Mouse (Mus musculus): Measurements from ENCODE around the gene Pigl. TPM values are rescaled to one million over a fixed set of nuclear protein-coding genes. Genes with fewer than 3 reads are reported as not detected.

Gene Pigl
- total RNA-seq (2021), result 1 to 10 TPM; 2.2 to 2.6 TPM
- long read RNA-seq, experiment 1, partial matches to known transcripts, result 0 of 1 reads
- long read RNA-seq, experiment 1, other reads (novel, unspliced or antisense), result 1 of 1 reads
- long read RNA-seq, experiment 2, partial matches to known transcripts, result 1 of 11 reads
- long read RNA-seq, experiment 2, other reads (novel, unspliced or antisense), result 8 of 11 reads

- no peak for TF ChIP-seq CTCF (IDR thresholded peaks at IDR 0.05)
- intact Hi-C loops (cut with DNase I), result loop anchor here (5.0 kb wide), 1 partner anchor 34 kb away; no protein-coding TSS in a partner anchor
- H3K27ac ChIP-seq, result peak within 1 kb of the TSS; percentile 99
- H3K4me3 ChIP-seq, result peak within 1 kb of the TSS; percentile 84
- peak; percentile 91 for DNase-seq
Observed at GRCm38 (mm10) chr11:62458276-62458724, at the start of gene Pigl, which contains the start of gene Ncor1. Gene Pigl, plus strand, starts transcription at chr11:62458460. Gene Ncor1, minus strand, starts transcription at chr11:62458541.

DNA sequence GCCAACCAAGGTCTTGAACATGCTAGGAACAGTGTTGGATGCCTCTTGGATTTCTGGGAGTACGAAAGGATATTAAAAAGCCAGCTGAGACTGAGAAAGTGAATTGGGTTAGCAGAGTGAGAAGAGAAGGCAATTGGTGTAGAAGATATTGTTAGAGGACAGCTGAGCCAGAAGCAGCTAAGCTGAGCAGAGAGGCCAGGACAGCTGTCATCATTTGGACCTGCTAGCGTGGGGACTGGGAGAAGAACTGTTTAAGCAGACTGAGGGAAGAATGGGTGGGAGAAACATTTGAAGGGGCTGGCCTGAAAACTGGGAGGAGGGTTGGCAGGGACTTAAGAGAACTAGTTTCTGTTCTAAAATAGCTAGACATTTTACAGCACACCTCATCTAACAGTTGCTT lies 49.4 kb upstream of the Pigl start:
- intact Hi-C loops (cut with DNase I), result no loop called here
- DNase-seq, result no peak
- Histone ChIP-seq H3K4me3 (no peak overlapping the region), H3K27ac (no peak overlapping the region)
- TF ChIP-seq CTCF (IDR thresholded peaks at IDR 0.05), result no peak

GRCm38 (mm10) chr11:62409611-62410010 lies 48.6 kb upstream of the Pigl start:
- no peak overlapping the region for H3K27ac ChIP-seq
- intact Hi-C loops (cut with DNase I), result no loop called here
- H3K4me3 ChIP-seq, result no peak overlapping the region
- DNase-seq, result no peak
- no peak for TF ChIP-seq CTCF (IDR thresholded peaks at IDR 0.05)

DNA sequence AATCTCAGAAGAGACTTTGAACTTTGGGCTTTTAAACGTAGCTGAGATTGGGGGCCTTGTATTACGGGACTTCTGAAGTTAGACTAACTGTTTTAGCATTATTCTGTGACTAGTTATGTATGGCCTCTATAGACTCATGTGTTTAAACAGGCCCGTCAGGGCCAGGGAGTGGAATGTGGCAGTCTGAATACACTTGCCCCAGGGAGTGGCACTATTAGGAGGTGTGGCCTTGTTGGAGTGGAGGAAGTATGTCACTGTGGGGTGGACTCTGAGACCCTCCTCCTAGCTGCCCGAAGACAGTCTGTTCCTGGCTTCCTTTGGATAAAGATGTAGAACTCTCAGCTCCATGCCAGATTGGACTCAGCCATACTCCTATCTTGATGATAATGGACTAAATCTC lies 43.2 kb upstream of the Pigl start:
- no peak for TF ChIP-seq CTCF (IDR thresholded peaks at IDR 0.05)
- DNase-seq, result no peak
- intact Hi-C loops (cut with DNase I), result no loop called here
- H3K27ac ChIP-seq, result no peak overlapping the region
- H3K4me3 ChIP-seq, result no peak overlapping the region

- no peak overlapping the region for H3K27ac ChIP-seq
- TF ChIP-seq CTCF (IDR thresholded peaks at IDR 0.05), result peak; percentile 48
- intact Hi-C loops (cut with DNase I), result no loop called here
- DNase-seq, result no peak
- no peak overlapping the region for H3K4me3 ChIP-seq
Observed at GRCm38 (mm10) chr11:62424525-62424924, 33.7 kb upstream of the Pigl start.

GRCm38 (mm10) chr11:62426266-62426665 lies 32.0 kb upstream of the Pigl start:
- Histone ChIP-seq H3K27ac (0 out of 2 replicates have a peak overlapping the region, but pooled peaks have one; percentile 7), H3K4me3 (no peak overlapping the region)
- no peak for DNase-seq
- no peak for TF ChIP-seq CTCF (IDR thresholded peaks at IDR 0.05)
- intact Hi-C loops (cut with DNase I), result no loop called here

DNA sequence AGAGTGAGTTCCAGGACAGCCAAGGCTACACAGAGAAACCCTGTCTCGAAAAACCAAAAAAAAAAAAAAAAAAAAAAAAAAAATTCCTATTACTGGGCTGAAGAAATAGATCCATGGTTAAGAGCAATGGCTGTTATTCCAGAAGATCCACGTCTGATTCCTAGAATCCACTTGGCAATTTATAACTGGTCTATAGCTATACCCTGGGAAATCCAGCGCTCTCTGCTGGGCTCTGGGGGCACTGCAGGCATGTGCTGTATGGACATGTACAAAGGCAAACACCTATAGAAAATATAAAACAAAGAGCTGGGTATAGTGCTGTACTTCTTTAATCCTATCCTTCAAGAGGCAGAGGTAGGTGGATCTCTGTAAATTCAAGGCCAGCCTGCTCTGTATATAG lies 31.2 kb upstream of the Pigl start:
- DNase-seq, result no peak
- intact Hi-C loops (cut with DNase I), result no loop called here
- peak; percentile 35; the same call in 1 of the 2 replicates for TF ChIP-seq CTCF (IDR thresholded peaks at IDR 0.05)
- H3K27ac ChIP-seq, result no peak overlapping the region
- no peak overlapping the region for H3K4me3 ChIP-seq

GRCm38 (mm10) chr11:62432211-62432610 lies 26.0 kb upstream of the Pigl start:
- TF ChIP-seq CTCF (IDR thresholded peaks at IDR 0.05), result no peak
- Histone ChIP-seq H3K4me3 (no peak overlapping the region), H3K27ac (no peak overlapping the region)
- no peak for DNase-seq
- intact Hi-C loops (cut with DNase I), result no loop called here

DNA sequence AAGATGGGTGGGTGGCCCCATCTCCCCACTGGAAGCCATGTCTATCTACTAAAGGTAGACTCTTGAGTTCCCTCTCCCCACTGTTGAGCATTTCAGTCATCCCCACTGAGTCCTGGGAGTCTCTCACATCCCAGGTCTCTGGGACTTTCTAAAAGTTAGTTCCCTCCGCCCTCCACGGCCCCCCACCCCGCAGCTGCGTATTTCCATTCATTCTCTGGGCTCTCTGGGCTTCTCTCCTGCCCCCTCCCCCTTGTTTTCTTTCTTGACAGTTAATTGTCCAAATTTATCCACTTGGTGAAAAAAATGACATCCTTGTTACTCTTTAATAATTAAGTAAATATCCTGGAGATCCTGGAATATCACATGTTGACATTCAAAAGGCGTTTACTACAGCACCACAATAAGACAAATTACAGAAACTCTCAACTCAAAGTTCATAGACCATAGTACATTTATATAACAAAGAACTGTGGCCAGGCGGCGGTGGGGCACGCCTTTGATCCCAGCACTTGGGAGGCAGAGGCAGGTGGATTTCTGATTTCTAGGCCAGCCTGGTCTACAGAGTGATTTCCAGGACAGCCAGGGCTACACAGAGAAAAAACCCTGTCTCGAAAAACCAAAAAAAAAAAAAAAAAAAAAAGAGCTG lies 17.5 kb upstream of the Pigl start:
- TF ChIP-seq CTCF (IDR thresholded peaks at IDR 0.05), result no peak
- Histone ChIP-seq H3K27ac (no peak overlapping the region), H3K4me3 (no peak overlapping the region)
- intact Hi-C loops (cut with DNase I), result no loop called here
- no peak for DNase-seq

GRCm38 (mm10) chr11:62445799-62446198 lies 12.5 kb upstream of the Pigl start:
- peak overlapping the region; percentile 73 for H3K27ac ChIP-seq
- no peak overlapping the region for H3K4me3 ChIP-seq
- intact Hi-C loops (cut with DNase I), result no loop called here
- no peak for DNase-seq
- TF ChIP-seq CTCF (IDR thresholded peaks at IDR 0.05), result no peak

DNA sequence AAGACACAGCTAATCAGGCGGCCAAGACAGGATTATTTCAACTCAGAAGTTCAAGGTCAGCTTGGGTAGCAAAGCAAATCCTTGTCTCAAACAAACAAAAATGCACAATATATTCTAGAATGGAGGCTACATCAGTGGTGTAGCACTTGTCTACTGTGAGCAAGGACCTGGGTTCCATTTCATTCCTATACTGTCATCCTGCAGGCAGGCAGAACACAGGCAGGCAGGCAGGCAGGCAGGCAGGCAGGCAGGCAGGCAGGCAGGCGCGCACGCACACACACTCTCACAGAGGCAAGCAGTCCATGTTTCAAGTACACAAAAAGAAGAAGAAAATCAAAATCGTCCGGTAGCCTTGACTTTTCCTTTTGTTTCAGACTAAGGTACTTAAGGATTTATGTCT lies 9.3 kb upstream of the Pigl start:
- no peak for TF ChIP-seq CTCF (IDR thresholded peaks at IDR 0.05)
- H3K4me3 ChIP-seq, result no peak overlapping the region
- 0 out of 2 replicates have a peak overlapping the region, but pooled peaks have one; percentile 16 for H3K27ac ChIP-seq
- no peak for DNase-seq
- intact Hi-C loops (cut with DNase I), result no loop called here

- no peak for TF ChIP-seq CTCF (IDR thresholded peaks at IDR 0.05)
- no peak for DNase-seq
- no peak overlapping the region for H3K27ac ChIP-seq
- intact Hi-C loops (cut with DNase I), result loop anchor here (5.0 kb wide), 1 partner anchor 37 kb away; no protein-coding TSS in a partner anchor
- H3K4me3 ChIP-seq, result no peak overlapping the region; the same call in 1 of the 2 replicates
Observed at GRCm38 (mm10) chr11:62455193-62455592, 3.1 kb upstream of the Pigl start.

DNA sequence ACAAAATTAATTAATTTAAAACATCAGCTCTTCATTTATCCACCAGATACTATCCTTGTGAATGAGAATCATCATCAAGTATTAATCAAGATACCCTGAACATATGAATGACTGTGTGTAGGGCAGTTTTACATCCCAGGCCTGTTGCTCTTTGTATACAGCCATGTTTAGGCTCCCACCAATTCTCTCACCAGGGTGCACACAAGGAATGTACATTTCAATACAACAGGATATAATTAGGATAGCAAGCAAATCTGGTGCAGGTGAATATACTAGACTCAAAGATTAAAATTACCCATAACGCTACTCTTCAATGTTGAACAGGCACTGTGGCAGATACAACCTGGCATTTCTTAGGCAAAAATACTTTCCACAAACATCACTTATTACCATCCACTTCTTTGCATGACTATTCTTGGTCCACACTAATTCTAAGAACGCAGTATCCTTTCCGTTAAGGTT lies 2.2 kb upstream of the Pigl start:
- no peak for DNase-seq
- no peak for TF ChIP-seq CTCF (IDR thresholded peaks at IDR 0.05)
- Histone ChIP-seq H3K4me3 (peak overlapping the region; percentile 84), H3K27ac (peak overlapping the region; percentile 99)
- intact Hi-C loops (cut with DNase I), result loop anchor here (2.0 to 5.0 kb wide), 3 partner anchors 36 to 95 kb away; partner anchors contain the start of genes Cenpv and Ubb
